Mouse (Mus musculus) lung, postnatal 0 days (tissue): Measurements from ENCODE around the gene Asic2.

Experiments
- CTCF ChIP-seq: IDR thresholded peaks from 2 replicates; pipeline ENCODE4 v1.5.1; 2016; ENCODE audit warnings: antibody characterized with exemption, mild to moderate bottlenecking
- EP300 ChIP-seq: IDR thresholded peaks from 2 replicates; pipeline ENCODE4 v1.6.1; 2016; ENCODE audit warnings: antibody characterized with exemption, mild to moderate bottlenecking, control low read depth

DNA sequence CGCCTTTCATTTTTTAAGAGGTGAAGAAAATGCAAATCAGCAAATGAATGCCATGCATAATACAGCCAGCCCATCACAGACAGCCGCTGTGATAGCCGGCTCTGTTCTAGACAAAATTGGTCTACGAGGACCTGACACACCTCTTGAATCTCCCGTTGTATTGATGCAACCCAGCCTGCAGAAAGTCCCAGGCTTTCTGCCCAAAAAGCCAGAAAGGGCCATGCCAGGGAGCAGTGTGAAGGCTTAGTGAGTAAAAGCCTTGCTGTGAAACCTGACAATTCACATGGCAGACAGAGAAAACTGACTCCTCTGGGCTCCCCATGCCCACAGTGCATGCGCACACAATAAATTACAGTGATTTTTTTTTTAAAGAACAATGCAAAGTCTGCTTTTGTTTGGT is 858.2 kb downstream of the Asic2 start:
- TF ChIP-seq EP300 (no peak), CTCF (no peak)
